Mouse (Mus musculus) CH12.LX (cell line): ENCODE measurements around the gene Sema6d. TPM values are rescaled to one million over a fixed set of nuclear protein-coding genes. Genes with fewer than 3 reads are reported as not detected.

Experiments
- DNase-seq: peaks from one replicate; pipeline ENCODE4 v3.0.0-alpha.2; 2013; ENCODE audit errors: extremely low read depth
- H3K27ac ChIP-seq: 2 replicates; pipeline ENCODE4 v1.5.1; 2012; ENCODE audit warnings: low read depth, mild to moderate bottlenecking, control low read depth, moderate library complexity; ENCODE audit not compliant: insufficient read depth
- H3K27me3 ChIP-seq: replicated peaks from 2 replicates; pipeline ENCODE3; 2012; ENCODE audit warnings: inconsistent platforms
- H3K36me3 ChIP-seq, 2 experiments: replicated peaks in 1 of 2; 2 replicates each; pipeline versions ENCODE3 to v1.6.1; 2012; ENCODE audit warnings: inconsistent platforms in 1 of 2, low read length in 1 of 2, mild to moderate bottlenecking in 1 of 2, mixed read lengths in 1 of 2, moderate library complexity in 1 of 2; ENCODE audit not compliant: control insufficient read depth in 1 of 2, insufficient read depth in 1 of 2
- H3K4me1 ChIP-seq, 2 experiments: 2 replicates each; pipeline ENCODE4 v1.6.1; 2012; ENCODE audit warnings: inconsistent platforms in 1 of 2, moderate library complexity in 1 of 2; ENCODE audit not compliant: insufficient read depth in 2 of 2, control insufficient read depth in 1 of 2
- H3K4me2 ChIP-seq: 2 replicates; pipeline ENCODE4 v1.6.1; 2012; ENCODE audit warnings: low read depth, mild to moderate bottlenecking, control low read depth; ENCODE audit not compliant: poor library complexity, insufficient read depth, severe bottlenecking
- H3K4me3 ChIP-seq, 3 experiments: fragments of 150-350 bp in 1 of 3; sonication (generic) in 1 of 3; replicated peaks in 1 of 3; 2 replicates each; pipeline versions ENCODE3 to v1.5.1; 2011 to 2012; ENCODE audit warnings: low read depth in 2 of 3, low read length in 2 of 3, mild to moderate bottlenecking in 2 of 3, moderate library complexity in 2 of 3, control low read depth in 1 of 3, improper control_type of control experiment in 1 of 3, inconsistent platforms in 1 of 3, mixed read lengths in 1 of 3; ENCODE audit not compliant: poor library complexity in 1 of 3
- H3K79me2 ChIP-seq: replicated peaks from 2 replicates; pipeline ENCODE4 v1.6.1; 2012; ENCODE audit warnings: mild to moderate bottlenecking, moderate library complexity; ENCODE audit not compliant: control insufficient read depth, poor library complexity, insufficient read depth, severe bottlenecking; ENCODE audit errors: extremely low read depth
- H3K9ac ChIP-seq: 2 replicates; pipeline ENCODE4 v1.6.1; 2012; ENCODE audit warnings: low read depth, mild to moderate bottlenecking, control low read depth, moderate library complexity; ENCODE audit not compliant: insufficient read depth
- H3K9me3 ChIP-seq: replicated peaks from 2 replicates; pipeline ENCODE3; 2012; ENCODE audit warnings: low read length, inconsistent platforms, mixed read lengths
- ELF1 ChIP-seq: IDR thresholded peaks from 2 replicates; pipeline ENCODE4 v1.6.1; 2014; ENCODE audit warnings: low read depth, mild to moderate bottlenecking, inconsistent platforms, low read length, improper control_type of control experiment
- EP300 ChIP-seq: IDR thresholded peaks from 2 replicates; pipeline ENCODE4 v1.6.1; 2011; ENCODE audit warnings: low read length, improper control_type of control experiment
- ETS1 ChIP-seq: conservative IDR thresholded peaks from 2 replicates; pipeline ENCODE4 v1.6.1; 2012; ENCODE audit warnings: low read depth, mild to moderate bottlenecking, inconsistent platforms, low read length, improper control_type of control experiment, moderate library complexity
- IRF4 ChIP-seq: IDR thresholded peaks from 2 replicates; pipeline ENCODE4 v1.6.1; 2014; ENCODE audit warnings: low read depth, mild to moderate bottlenecking, inconsistent platforms, low read length, improper control_type of control experiment
- JUND ChIP-seq: conservative IDR thresholded peaks from 2 replicates; pipeline ENCODE4 v1.6.1; 2011; ENCODE audit warnings: low read depth, low read length, improper control_type of control experiment
- MAZ ChIP-seq: IDR thresholded peaks from 2 replicates; pipeline ENCODE4 v1.6.1; 2012; ENCODE audit warnings: low read depth, mild to moderate bottlenecking, inconsistent platforms, low read length, improper control_type of control experiment, moderate library complexity
- MEF2A ChIP-seq: IDR thresholded peaks from 2 replicates; pipeline ENCODE4 v1.6.1; 2014; ENCODE audit warnings: low read depth, mild to moderate bottlenecking, inconsistent platforms, low read length, improper control_type of control experiment, borderline replicate concordance
- MXI1 ChIP-seq: IDR thresholded peaks from 2 replicates; pipeline ENCODE4 v1.6.1; 2011; ENCODE audit warnings: mild to moderate bottlenecking, low read depth, low read length, improper control_type of control experiment
- NELFE ChIP-seq: IDR thresholded peaks from 2 replicates; pipeline ENCODE4 v1.6.1; 2011; ENCODE audit warnings: low read depth, low read length, improper control_type of control experiment
- NRF1 ChIP-seq: IDR thresholded peaks from 2 replicates; pipeline ENCODE4 v1.6.1; 2014; ENCODE audit warnings: low read depth, mild to moderate bottlenecking, inconsistent platforms, low read length, improper control_type of control experiment, moderate library complexity
- PAX5 ChIP-seq: IDR thresholded peaks from 2 replicates; pipeline ENCODE4 v1.6.1; 2012; ENCODE audit warnings: low read length, inconsistent platforms, mixed read lengths
- POLR2A ChIP-seq: IDR thresholded peaks from 2 replicates; pipeline ENCODE4 v1.6.1; 2011; ENCODE audit warnings: low read depth, mild to moderate bottlenecking, improper control_type of control experiment, low read length
- POLR2AphosphoS2 ChIP-seq: IDR thresholded peaks from 2 replicates; pipeline ENCODE4 v1.6.1; 2011; ENCODE audit warnings: low read depth, low read length, improper control_type of control experiment
- RCOR1 ChIP-seq: conservative IDR thresholded peaks from 2 replicates; pipeline ENCODE4 v1.6.1; 2012; ENCODE audit warnings: low read depth, mild to moderate bottlenecking, inconsistent platforms, low read length, improper control_type of control experiment
- TCF12 ChIP-seq: IDR thresholded peaks from 2 replicates; pipeline ENCODE4 v1.6.1; 2014; ENCODE audit warnings: low read depth, mild to moderate bottlenecking, inconsistent platforms, low read length, improper control_type of control experiment
- UBTF ChIP-seq: IDR thresholded peaks from 2 replicates; pipeline ENCODE4 v1.6.1; 2012; ENCODE audit warnings: low read depth, mild to moderate bottlenecking, inconsistent platforms, low read length, improper control_type of control experiment, moderate library complexity
- ZC3H11A ChIP-seq: IDR thresholded peaks from 2 replicates; pipeline ENCODE4 v1.6.1; 2012; ENCODE audit warnings: low read depth, mild to moderate bottlenecking, inconsistent platforms, low read length, improper control_type of control experiment
- ZKSCAN1 ChIP-seq: IDR thresholded peaks from 2 replicates; pipeline ENCODE4 v1.6.1; 2012; ENCODE audit warnings: low read depth, inconsistent platforms, low read length, improper control_type of control experiment, borderline replicate concordance
- ZMIZ1 ChIP-seq: IDR thresholded peaks from 2 replicates; pipeline ENCODE4 v1.6.1; 2012; ENCODE audit warnings: low read depth, mild to moderate bottlenecking, inconsistent platforms, low read length, improper control_type of control experiment
- dilution Hi-C: fragments of 300-500 bp; cut with MboI; formaldehyde crosslinking; loops from 2 replicates; pipeline ENCODE4 v1.14.3; 2020; ENCODE audit warnings: low sequenced_read_pairs; ENCODE audit not compliant: extremely low pct_unique_long_range_greater_than_20kb, extremely low pct_ligation_motif_present
- in situ Hi-C: fragments of 300-500 bp; cut with MboI; formaldehyde crosslinking; loops from 3 replicates; pipeline ENCODE4 v1.14.3; 2019; ENCODE audit warnings: low sequenced_read_pairs, low pct_ligation_motif_present, low pct_unique_long_range_greater_than_20kb, mixed read lengths
- polyA plus RNA-seq: library from polyadenylated mRNA; unstranded; fragments of >175 nt; gene quantifications from 2 replicates; pipeline ENCODE4 v1.2.1, GENCODE M21; 2012; ENCODE audit warnings: low read depth; ENCODE audit not compliant: insufficient read length
- total RNA-seq, 2 experiments: library from RNA; depleted of rRNA; stranded (reverse); fragments of 300-350 nt in 1 of 2; fragments of >200 nt in 1 of 2; gene quantifications; 2 replicates each; pipeline ENCODE4 v1.2.3; 2012 to 2014

The Sema6d gene
- total and polyA plus RNA-seq, 3 experiments = not detected

GRCm38 (mm10) chr2:124477904-124478303, 388.1 kb downstream of the Sema6d start:
- TF ChIP-seq MXI1 (no peak), TCF12 (no peak), NRF1 (no peak), UBTF (no peak), IRF4 (no peak)
- Histone ChIP-seq H3K36me3 (no peaks in the 10 kb centered on the region), H3K4me3 (no peak overlapping the region), H3K27ac (no peak overlapping the region), H3K9me3 (peaks cover 62% of the 10 kb centered on the region), H3K4me1 (no peaks in the 10 kb centered on the region), H3K79me2 (no peaks in the 10 kb centered on the region), H3K4me2 (no peak overlapping the region), H3K27me3 (no peaks in the 10 kb centered on the region), H3K9ac (no peak overlapping the region)
- in situ Hi-C loops = no loop called here
- DNase-seq = no peak
- dilution Hi-C loops = no loop called here

- Histone ChIP-seq H3K4me3 (no peak overlapping the region), H3K9ac (no peak overlapping the region), H3K9me3 (peaks cover 61% of the 10 kb centered on the region), H3K4me1 (no peaks in the 10 kb centered on the region), H3K36me3 (no peaks in the 10 kb centered on the region), H3K4me2 (no peak overlapping the region), H3K27me3 (no peaks in the 10 kb centered on the region), H3K79me2 (no peaks in the 10 kb centered on the region), H3K27ac (no peak overlapping the region)
- TF ChIP-seq ZMIZ1 = no peak
- TF ChIP-seq TCF12 = no peak
- no peak for TF ChIP-seq MEF2A
- TF ChIP-seq ZC3H11A = no peak
- no peak for TF ChIP-seq ELF1
- TF ChIP-seq PAX5 = no peak
- no peak for TF ChIP-seq MAZ
- TF ChIP-seq ZKSCAN1 = no peak
- TF ChIP-seq JUND = no peak
- no peak for TF ChIP-seq EP300
- no peak for TF ChIP-seq ETS1
- TF ChIP-seq NELFE = no peak
- TF ChIP-seq POLR2AphosphoS2 = no peak
- TF ChIP-seq POLR2A = no peak
- TF ChIP-seq RCOR1 = no peak
- TF ChIP-seq NRF1 = no peak
- dilution Hi-C loops = no loop called here
- DNase-seq = no peak
- in situ Hi-C loops = no loop called here
These were observed 388.8 kb downstream of the Sema6d start for GRCm38 (mm10) chr2:124478526-124478925.
